Mouse (Mus musculus) neural tube, embryonic 12.5 days (tissue): ENCODE results near the gene Tdgf1. TPM values are rescaled to one million over a fixed set of nuclear protein-coding genes. Genes with fewer than 3 reads are reported as not detected.
A peak's percentile ranks its signal among the peaks of the same experiment; 100 is the strongest.

ENCODE experiments used
- ATAC-seq: fragments of 200-750 bp; cut with Nextera tagmentation; 2 replicates; pipeline ENCODE4 v1.8.0; 2017; ENCODE audit warnings: low read depth, mild to moderate bottlenecking, moderate TSS enrichment, moderate library complexity; ENCODE audit not compliant: low FRiP score
- H3K27ac ChIP-seq: fragments of 300-500 bp; sonication (generic); 2 replicates; pipeline ENCODE4 v1.5.1; 2016
- H3K27me3 ChIP-seq: fragments of 300-500 bp; sonication (generic); replicated peaks from 2 replicates; pipeline ENCODE4 v1.6.1; 2016; ENCODE audit warnings: mild to moderate bottlenecking
- H3K36me3 ChIP-seq: fragments of 300-500 bp; sonication (generic); 2 replicates; pipeline ENCODE4 v1.6.1; 2016; ENCODE audit warnings: mild to moderate bottlenecking
- H3K4me1 ChIP-seq: fragments of 300-500 bp; sonication (generic); 2 replicates; pipeline ENCODE4 v1.6.1; 2016
- H3K4me2 ChIP-seq: fragments of 300-500 bp; sonication (generic); replicated peaks from 2 replicates; pipeline ENCODE4 v1.6.1; 2016; ENCODE audit warnings: mild to moderate bottlenecking
- H3K4me3 ChIP-seq: fragments of 300-500 bp; sonication (generic); 2 replicates; pipeline ENCODE4 v1.5.1; 2016
- H3K9ac ChIP-seq: fragments of 300-500 bp; sonication (generic); 2 replicates; pipeline ENCODE4 v1.6.1; 2016; ENCODE audit warnings: mild to moderate bottlenecking
- H3K9me3 ChIP-seq: fragments of 300-500 bp; sonication (generic); 2 replicates; pipeline ENCODE4 v1.6.1; 2016; ENCODE audit warnings: mild to moderate bottlenecking
- WGBS: fragments of 180-500 bp; shearing (Covaris S2); methylation state at CpG from one replicate; pipeline ENCODE4 v1.1.7; 2016; 5-methylcytosine and 5-hydroxymethylcytosine counted together
- polyA plus RNA-seq: library from polyadenylated mRNA; unstranded; fragments of >200 nt; fragmentation: Nextera tagmentation; extraction: Ambion mirVana; gene quantifications from 2 replicates; pipeline ENCODE4 v1.2.1, GENCODE M21; 2016

Tdgf1 gene
- polyA plus RNA-seq, 1 experiment from 2014 or later = not detected

DNA sequence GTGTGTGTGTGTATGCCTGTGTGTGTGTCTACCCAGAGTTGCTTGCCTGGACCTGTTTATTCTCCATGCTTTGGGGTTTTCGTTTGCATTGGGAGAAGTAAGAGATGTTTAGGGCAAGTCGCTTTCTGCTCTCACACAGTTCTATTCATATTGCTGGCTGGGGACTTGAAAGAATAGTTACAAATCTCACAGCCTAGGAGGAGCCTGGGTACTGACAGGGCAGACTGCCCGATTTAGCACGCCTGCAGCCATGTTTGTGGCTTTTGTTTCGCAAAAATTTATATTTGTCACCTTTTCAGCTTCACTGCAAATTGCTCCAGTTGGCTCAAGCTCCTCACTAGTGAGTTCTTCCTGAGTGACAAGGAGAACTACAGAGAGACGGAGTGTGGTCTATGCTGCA, 14.4 kb downstream of the Tdgf1 start:
- ATAC-seq = peak; percentile 69; the same call in 1 of the 2 replicates
- H3K27ac ChIP-seq = no peak overlapping the region
- 37% methylated on average over 6 of the region's 6 CpGs for WGBS
- H3K36me3 ChIP-seq = no peaks in the 10 kb centered on the region
- H3K27me3 ChIP-seq = no peaks in the 10 kb centered on the region
- no peak overlapping the region for H3K4me2 ChIP-seq
- no peak overlapping the region for H3K4me3 ChIP-seq
- H3K4me1 ChIP-seq = peaks cover 18% of the 10 kb centered on the region
- no peaks in the 10 kb centered on the region for H3K9me3 ChIP-seq
- no peak overlapping the region for H3K9ac ChIP-seq

DNA sequence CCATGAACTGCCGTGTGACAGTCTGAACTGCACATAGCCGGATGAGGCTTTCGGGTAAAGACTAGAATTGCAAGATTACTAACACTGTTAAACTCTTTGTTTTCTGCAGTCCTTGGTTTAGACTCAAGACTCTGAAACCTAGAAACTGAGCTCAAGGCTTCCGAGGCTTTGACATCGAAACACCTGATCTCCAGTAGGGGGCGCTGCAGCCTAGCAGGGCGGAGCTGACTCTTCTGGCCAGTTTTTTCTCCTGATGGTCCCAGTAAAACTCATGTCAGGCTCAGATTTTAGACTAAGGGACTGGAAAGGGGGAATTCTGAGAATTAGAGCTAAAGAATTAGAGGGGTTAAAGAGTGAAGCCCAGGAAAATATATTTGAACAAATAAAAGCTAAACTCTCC, 23.2 kb downstream of the Tdgf1 start:
- no peaks in the 10 kb centered on the region for H3K36me3 ChIP-seq
- H3K27ac ChIP-seq = no peak overlapping the region
- 21% methylated on average over 7 of the region's 7 CpGs for WGBS
- 0 out of 2 replicates have a peak, but pooled peaks cover 3% of the 10 kb centered on the region for H3K27me3 ChIP-seq
- no peak overlapping the region for H3K4me3 ChIP-seq
- no peaks in the 10 kb centered on the region for H3K9me3 ChIP-seq
- no peaks in the 10 kb centered on the region for H3K4me1 ChIP-seq
- no peak for ATAC-seq
- no peak overlapping the region for H3K9ac ChIP-seq
- H3K4me2 ChIP-seq = no peak overlapping the region

DNA sequence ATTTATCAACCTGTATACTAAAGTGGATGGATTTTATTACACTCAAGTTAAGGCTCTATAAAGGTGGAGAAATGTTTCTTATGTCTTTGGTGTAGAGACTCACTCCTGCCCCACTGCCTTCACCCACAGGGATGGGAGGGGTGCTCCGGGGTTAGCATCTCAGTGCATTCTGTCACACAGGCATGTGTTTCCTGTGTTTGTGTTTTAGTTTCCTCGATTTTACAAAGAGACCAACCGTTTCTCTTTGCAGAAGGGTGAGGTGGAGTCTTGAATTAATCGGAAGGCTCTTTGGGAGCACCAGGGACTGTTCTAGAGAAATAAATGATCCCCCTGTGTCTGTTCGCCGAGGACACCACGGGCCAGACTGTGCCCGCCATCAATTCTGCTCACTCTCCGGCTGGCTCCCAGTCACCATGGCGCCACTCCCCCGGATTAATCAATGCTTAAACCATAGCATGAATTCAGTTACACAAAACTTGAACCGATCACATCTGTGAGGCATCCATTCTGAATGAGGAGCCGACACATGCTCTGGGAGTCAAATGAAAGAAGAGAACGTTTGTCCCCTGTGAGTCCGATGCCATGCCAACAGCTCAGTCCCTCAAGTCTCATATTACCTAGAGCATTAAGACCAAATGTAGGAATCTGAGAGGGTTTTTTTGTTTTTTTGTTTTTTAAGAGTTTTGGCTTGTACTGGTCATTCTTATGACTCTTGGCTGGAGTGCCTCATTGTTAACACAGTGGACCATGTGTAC, 25.1 kb downstream of the Tdgf1 start:
- 52% methylated on average over 15 of the region's 15 CpGs for WGBS
- H3K4me3 ChIP-seq = no peak overlapping the region
- no peak for ATAC-seq
- H3K4me1 ChIP-seq = no peaks in the 10 kb centered on the region
- no peaks in the 10 kb centered on the region for H3K36me3 ChIP-seq
- H3K27me3 ChIP-seq = 0 out of 2 replicates have a peak, but pooled peaks cover 3% of the 10 kb centered on the region
- H3K9me3 ChIP-seq = no peaks in the 10 kb centered on the region
- H3K4me2 ChIP-seq = no peak overlapping the region
- H3K9ac ChIP-seq = no peak overlapping the region
- H3K27ac ChIP-seq = no peak overlapping the region

DNA sequence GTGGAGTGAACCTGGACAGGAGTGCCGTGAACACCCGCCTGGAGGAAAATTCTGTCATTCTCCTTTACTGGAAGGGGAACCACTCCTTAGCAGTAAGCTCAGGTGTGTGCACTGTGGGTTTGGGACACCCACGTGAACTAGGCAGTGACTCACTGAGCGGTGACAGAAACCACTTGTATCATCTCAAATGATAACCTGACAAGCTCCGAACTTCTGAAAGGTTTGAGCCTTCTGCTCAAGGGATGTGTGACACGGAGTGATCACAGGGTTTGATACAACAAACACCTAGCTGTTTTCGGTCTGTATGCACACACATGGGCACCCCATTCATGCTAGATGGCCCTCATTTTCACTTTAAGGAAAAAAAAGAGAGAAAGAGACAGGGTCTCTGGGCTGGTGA, 29.2 kb downstream of the Tdgf1 start, which contains the start of gene Fam240a:
Gene Fam240a (minus strand): TSS at position 76 of the 400 bp plus-strand sequence.
- Histone ChIP-seq H3K9me3 (no peaks in the 10 kb centered on the region), H3K9ac (no peak within 1 kb of the TSS), H3K4me1 (no peaks in the 10 kb centered on the region), H3K4me3 (no peak within 1 kb of the TSS), H3K27me3 (0 out of 2 replicates have a peak, but pooled peaks cover 2% of the 10 kb centered on the region), H3K27ac (no peak within 1 kb of the TSS), H3K36me3 (no peaks in the 10 kb centered on the region), H3K4me2 (no peak within 1 kb of the TSS)
- 89% methylated on average over 7 of the region's 7 CpGs for WGBS
- ATAC-seq = no peak

DNA sequence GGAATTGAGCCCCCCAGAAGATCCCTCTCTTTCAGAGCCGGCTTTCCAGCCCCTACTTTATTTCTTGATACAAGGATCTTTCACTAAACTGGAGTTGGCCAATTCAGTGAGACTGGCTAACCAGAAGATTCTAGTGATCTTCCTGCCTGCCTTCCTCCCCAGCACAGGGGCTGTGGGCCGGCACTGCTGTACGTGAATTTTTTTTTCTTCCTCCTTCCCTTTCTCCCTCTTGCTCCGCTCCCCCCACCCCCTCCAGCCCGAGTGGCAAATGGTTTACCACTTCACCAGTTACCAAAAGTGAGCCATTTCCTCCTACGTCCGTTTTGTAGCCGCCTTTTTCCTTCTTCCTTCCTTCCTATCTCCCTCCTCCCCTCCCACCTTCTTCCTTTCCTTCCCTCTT, 30.5 kb downstream of the Tdgf1 start:
- H3K4me2 ChIP-seq = no peak overlapping the region
- H3K36me3 ChIP-seq = no peaks in the 10 kb centered on the region
- no peak for ATAC-seq
- H3K9ac ChIP-seq = no peak overlapping the region
- H3K27me3 ChIP-seq = no peaks in the 10 kb centered on the region
- no peaks in the 10 kb centered on the region for H3K9me3 ChIP-seq
- H3K4me1 ChIP-seq = no peaks in the 10 kb centered on the region
- H3K27ac ChIP-seq = no peak overlapping the region
- WGBS = 78% methylated on average over 8 of the region's 8 CpGs
- no peak overlapping the region for H3K4me3 ChIP-seq

DNA sequence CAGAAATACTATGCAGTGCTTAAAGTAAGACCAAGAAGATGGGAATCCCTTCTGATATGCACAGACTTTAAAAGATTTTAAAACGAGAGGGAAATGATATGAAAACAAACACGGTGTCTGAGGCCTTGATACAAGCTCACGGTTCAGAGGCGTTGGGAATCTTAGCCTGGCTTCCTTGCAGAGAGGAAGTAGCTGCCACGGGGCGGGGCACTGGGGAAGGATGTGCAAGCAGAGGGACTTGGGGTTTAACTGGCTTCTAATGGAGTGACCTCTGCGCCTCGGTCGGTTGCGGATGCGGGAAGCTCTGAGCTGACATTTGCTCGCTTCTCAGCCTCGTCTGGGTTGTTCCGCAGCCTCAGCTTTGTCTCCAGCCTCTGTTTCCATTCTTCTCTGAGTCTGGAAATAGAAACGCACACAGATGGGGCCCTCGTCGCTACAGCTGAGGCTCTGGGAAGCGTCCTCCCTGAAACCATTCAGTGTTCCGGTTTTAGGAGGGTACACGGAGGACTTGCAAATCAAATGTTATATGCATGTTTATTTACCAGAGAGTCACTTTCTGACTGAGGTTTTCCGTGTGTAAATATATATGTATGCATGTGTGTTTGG, 31.2 kb downstream of the Tdgf1 start:
- H3K4me1 ChIP-seq = no peaks in the 10 kb centered on the region
- WGBS = 66% methylated on average over 21 of the region's 21 CpGs
- no peak overlapping the region for H3K9ac ChIP-seq
- no peaks in the 10 kb centered on the region for H3K27me3 ChIP-seq
- no peak overlapping the region for H3K4me2 ChIP-seq
- no peak overlapping the region for H3K4me3 ChIP-seq
- H3K27ac ChIP-seq = no peak overlapping the region
- ATAC-seq = no peak
- H3K36me3 ChIP-seq = no peaks in the 10 kb centered on the region
- no peaks in the 10 kb centered on the region for H3K9me3 ChIP-seq

DNA sequence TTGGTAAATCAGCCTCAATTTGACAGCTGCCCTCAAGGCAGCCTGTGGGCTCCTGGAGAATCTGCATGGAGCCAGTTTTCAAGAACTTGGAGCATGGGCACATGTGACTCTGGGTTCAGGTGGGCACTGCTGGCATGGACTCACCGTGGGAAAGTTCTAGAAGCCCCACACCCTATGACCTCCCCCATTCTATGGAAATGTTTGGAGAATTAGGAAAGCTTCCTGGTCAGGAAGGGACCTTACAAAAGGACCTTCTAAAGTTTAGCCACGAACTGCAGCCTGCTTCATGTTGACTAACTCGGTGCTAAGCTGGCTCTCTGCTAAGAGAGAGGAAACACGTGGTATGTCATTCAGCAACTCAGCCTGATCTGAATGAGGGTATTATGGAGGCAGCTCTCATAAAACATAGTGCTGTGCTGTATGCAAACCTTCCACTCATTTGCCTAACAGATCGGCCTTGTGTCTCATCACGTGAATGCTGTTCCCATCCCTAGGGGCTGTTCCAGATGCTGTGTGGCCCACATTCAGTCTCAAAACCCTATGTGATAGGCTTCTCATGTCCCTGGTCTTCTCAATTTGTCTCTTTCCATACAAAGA, 36.5 kb downstream of the Tdgf1 start:
- Histone ChIP-seq H3K36me3 (no peaks in the 10 kb centered on the region), H3K27ac (no peak overlapping the region), H3K9me3 (no peaks in the 10 kb centered on the region), H3K4me2 (no peak overlapping the region), H3K4me1 (no peaks in the 10 kb centered on the region), H3K4me3 (no peak overlapping the region), H3K9ac (no peak overlapping the region), H3K27me3 (no peaks in the 10 kb centered on the region)
- WGBS = 81% methylated on average over 6 of the region's 6 CpGs
- ATAC-seq = no peak

DNA sequence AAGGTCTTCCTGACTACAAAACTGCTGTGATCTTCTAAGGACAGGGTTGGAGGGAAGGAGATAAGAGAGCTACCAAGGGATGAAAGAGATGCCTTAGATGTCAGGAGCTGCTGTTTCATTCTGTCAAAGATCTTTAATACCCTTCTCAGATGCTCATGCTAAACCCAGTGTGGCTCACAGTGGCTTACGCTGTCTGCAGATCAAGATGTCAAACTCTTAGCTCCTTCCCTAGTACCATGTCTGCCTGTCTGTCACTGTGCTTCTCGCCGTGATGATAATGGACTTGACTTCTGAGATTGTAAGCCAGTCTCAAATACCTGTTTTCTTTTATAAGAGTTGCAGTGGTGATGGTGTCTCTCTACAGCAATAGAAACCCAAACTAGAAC, 37.3 kb downstream of the Tdgf1 start:
- no peaks in the 10 kb centered on the region for H3K9me3 ChIP-seq
- no peaks in the 10 kb centered on the region for H3K4me1 ChIP-seq
- no peak overlapping the region for H3K27ac ChIP-seq
- H3K36me3 ChIP-seq = no peaks in the 10 kb centered on the region
- no peak overlapping the region for H3K9ac ChIP-seq
- H3K4me2 ChIP-seq = no peak overlapping the region
- WGBS = 97% methylated on average over 3 of the region's 3 CpGs
- H3K27me3 ChIP-seq = no peaks in the 10 kb centered on the region
- no peak overlapping the region for H3K4me3 ChIP-seq
- no peak for ATAC-seq

DNA sequence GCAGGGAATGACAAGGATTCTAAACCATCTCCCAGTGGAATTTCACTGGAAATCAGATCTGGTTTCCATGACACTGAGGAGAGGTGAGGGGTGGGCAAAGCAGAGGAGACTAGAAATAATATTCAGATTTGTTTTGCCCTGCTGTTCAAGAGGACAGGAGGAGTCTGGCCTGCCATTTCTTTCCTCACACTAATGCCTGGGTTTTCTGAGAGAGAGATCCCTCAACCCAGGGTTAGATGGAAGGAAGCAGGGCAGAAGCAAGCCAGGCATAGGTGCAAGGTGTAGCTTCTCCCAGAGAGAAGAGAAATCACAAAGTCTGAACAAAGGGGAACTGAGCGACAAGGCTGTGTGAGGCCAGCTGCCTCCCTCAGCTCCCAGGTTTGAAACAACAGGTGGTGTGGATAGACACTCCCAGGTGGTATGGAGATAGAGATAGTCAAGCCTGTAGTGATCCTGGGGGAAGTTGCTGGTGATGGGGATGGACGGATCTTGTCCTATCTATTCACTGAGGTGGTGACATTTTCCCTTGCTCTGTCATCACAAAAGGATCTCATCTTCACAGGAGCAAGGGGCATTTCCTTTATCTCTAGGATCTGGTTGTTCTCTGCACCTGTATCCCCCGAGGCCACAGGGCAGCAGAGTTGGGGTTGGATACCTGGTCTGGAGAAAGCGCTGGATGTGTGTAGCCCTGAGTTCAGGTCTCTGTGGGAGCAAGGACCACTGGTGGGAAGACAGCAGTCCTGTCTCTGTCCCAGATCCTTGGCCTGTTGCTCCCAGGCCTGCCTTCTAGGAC, 37.9 kb downstream of the Tdgf1 start:
- no peak overlapping the region for H3K4me2 ChIP-seq
- no peaks in the 10 kb centered on the region for H3K36me3 ChIP-seq
- H3K4me3 ChIP-seq = no peak overlapping the region
- ATAC-seq = no peak
- no peak overlapping the region for H3K27ac ChIP-seq
- 82% methylated on average over 4 of the region's 4 CpGs for WGBS
- no peak overlapping the region for H3K9ac ChIP-seq
- no peaks in the 10 kb centered on the region for H3K27me3 ChIP-seq
- H3K9me3 ChIP-seq = no peaks in the 10 kb centered on the region
- no peaks in the 10 kb centered on the region for H3K4me1 ChIP-seq

DNA sequence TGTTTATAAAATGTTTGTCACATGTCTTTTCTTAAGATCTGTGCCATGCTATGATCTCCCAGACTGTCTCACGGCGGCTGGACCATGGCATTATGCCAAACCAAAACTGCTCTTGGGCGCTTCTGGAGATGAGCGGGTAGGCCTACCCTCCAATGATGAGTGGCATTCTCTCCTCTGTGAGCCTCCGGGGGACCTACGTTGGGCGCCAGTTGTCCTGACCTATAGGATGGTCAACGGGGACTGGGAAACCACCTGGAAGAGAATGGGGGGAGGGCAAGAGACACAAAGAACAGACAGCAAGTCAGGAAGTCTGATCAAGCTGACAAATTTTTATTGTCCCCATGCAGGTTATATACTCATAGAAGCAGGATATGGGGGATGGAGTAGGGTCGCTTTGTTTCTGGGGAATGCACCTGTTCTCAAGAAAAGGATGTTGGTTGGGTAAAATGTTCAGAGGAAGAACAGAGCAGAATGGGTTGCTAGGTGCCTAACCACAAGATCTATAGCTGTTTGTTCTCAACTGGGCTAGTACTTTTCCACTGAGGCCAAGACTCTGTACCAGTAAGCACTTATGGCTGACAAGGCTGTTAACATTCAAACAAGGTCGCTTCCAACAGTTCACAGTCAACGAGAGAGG, 38.6 kb downstream of the Tdgf1 start:
- H3K4me1 ChIP-seq = no peaks in the 10 kb centered on the region
- H3K27ac ChIP-seq = no peak overlapping the region
- H3K9ac ChIP-seq = no peak overlapping the region
- no peaks in the 10 kb centered on the region for H3K36me3 ChIP-seq
- H3K27me3 ChIP-seq = no peaks in the 10 kb centered on the region
- 94% methylated on average over 11 of the region's 11 CpGs for WGBS
- no peak overlapping the region for H3K4me3 ChIP-seq
- no peak for ATAC-seq
- no peak overlapping the region for H3K4me2 ChIP-seq
- H3K9me3 ChIP-seq = no peaks in the 10 kb centered on the region

DNA sequence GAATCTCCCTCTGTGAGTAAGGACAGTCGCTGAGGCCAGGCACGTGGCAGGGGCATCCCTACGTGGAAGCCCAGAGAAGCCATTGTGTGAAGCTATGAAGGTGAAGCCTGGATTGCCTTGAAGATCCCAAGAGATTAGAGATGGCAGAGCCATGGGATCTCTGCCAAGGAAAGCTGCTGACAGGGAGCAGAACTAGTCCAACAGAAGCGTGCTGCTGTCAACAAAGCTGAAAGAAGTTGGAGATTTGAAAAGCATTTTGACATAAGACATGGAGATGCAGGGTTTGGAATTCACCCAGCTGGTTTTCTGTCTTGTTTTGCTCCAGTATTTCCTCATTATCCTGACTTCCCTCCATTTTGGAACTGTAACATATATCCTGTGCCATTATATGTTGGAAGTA, 43.7 kb downstream of the Tdgf1 start:
- H3K4me1 ChIP-seq = no peaks in the 10 kb centered on the region
- WGBS = 91% methylated on average over 4 of the region's 4 CpGs
- H3K27ac ChIP-seq = no peak overlapping the region
- no peaks in the 10 kb centered on the region for H3K36me3 ChIP-seq
- H3K9me3 ChIP-seq = no peaks in the 10 kb centered on the region
- H3K9ac ChIP-seq = no peak overlapping the region
- no peak overlapping the region for H3K4me3 ChIP-seq
- ATAC-seq = no peak
- H3K27me3 ChIP-seq = no peaks in the 10 kb centered on the region
- H3K4me2 ChIP-seq = no peak overlapping the region

DNA sequence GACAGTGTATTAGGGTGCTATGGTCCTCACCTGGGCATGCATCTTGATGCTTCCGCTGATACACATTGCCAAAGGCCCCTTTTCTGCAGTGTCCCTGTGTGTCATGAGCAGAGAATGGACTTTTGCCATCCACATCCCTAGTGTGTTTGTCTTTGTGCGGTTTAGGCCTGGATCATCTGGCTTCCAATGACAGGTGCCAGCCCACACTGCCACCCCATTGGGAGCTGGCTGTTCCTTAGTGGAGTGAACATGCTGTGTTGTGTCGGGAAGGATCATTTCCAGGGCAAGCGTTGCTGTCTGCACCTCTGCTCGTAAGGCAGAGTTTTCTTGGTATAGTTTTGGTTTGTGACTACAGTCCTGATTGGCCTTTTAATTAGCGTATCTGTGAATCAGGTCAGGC, 44.8 kb downstream of the Tdgf1 start:
- Histone ChIP-seq H3K27me3 (no peaks in the 10 kb centered on the region), H3K9ac (no peak overlapping the region), H3K36me3 (no peaks in the 10 kb centered on the region), H3K4me2 (no peak overlapping the region), H3K9me3 (no peaks in the 10 kb centered on the region), H3K4me1 (no peaks in the 10 kb centered on the region), H3K4me3 (no peak overlapping the region), H3K27ac (no peak overlapping the region)
- ATAC-seq = no peak
- 89% methylated on average over 6 of the region's 6 CpGs for WGBS
